Mouse (Mus musculus) layer of hippocampus, postnatal 10 days (tissue): ENCODE data around the gene Cpox. TPM values are rescaled to one million over a fixed set of nuclear protein-coding genes. Genes with fewer than 3 reads are reported as not detected.
A peak's percentile ranks its signal among the peaks of the same experiment; 100 is the strongest.

Experiments used
- DNase-seq, 2 experiments: peaks; one replicate each; pipeline ENCODE4 v3.0.0; 2021; ENCODE audit warnings: low spot score in 2 of 2
- total RNA-seq, 2 experiments: library from RNA; stranded (reverse); gene quantifications; 2 replicates each; pipeline ENCODE4 v1.2.3; 2021

The Cpox gene
- total RNA-seq, 2 experiments from 2014 or later: 34.1 to 35.2 TPM

DNA sequence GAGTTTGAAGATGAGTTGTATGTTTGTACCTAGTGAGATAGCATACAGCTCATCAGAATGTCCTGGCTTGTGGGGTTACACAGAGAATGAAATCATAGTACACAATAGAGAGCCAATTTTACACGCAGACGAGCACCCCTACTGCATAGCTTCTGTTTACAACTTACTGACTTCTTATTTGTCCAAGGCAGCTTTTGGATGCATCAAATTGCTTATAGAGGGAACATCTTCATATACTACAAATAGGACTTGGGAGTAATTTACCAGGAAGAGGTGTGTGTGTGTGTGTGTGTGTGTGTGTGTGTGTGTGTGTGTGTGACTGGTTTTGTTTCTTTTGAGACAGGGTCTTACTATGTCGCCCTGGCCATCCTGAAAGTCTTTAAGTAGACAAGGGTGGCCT, 1.5 kb upstream of the Cpox start:
- DNase-seq: no peak

GRCm38 (mm10) chr16:58669264-58669663, 828 bp upstream of the Cpox start:
- DNase-seq: no peak

DNA sequence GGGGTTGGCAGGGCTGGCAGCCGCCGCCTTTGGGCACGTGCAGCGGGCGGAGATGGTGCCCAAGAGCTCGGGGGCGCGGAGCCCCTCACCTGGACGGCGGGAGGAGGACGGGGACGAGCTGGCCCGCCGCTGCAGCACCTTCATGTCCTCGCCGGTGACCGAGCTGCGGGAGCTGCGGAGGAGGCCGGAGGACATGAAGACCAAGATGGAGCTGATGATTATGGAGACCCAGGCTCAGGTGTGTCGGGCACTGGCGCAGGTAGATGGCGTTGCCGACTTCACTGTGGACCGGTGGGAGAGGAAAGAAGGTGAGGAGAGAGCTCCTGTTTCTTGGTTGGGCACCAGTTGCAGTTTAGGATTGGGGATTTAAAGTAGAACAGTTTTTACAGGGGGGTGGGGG, 551 bp downstream of the Cpox start:
- no peak for DNase-seq

DNA sequence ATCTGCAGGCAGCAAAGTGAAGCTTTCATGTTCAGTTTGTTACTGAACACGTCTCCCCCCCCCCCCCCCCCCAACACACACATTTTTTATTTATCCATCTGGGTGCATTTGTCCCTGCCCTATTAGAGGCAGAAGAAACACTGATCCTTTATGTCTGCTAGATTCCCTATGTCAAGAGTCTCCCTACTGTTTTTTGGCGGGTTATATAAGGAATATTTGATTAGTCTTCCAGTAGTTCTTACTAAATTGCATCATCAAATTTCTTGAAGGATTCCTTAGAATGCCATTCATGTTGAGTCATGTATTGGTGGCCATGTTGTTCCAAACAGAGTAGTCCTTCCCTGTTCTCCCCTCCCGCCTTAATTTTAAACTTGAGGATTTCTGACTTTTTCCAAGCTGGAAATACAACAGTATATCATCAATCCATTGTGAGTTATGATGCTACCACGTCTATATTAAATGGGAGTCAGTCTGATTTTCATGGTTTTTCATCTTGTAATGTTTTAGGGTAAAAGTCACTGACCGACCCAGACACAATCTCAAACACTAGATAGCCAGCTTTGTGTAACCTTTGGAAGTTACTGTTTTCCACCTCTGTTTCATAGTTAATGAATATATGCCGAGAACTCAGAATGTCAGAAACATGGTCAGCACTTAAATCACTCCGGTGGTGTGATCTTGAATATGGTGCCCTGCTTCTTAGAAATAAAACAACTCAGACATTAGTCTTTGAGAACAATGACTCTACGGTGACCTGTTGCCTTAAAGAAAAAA, 1.3 kb downstream of the Cpox start:
- DNase-seq: no peak

DNA sequence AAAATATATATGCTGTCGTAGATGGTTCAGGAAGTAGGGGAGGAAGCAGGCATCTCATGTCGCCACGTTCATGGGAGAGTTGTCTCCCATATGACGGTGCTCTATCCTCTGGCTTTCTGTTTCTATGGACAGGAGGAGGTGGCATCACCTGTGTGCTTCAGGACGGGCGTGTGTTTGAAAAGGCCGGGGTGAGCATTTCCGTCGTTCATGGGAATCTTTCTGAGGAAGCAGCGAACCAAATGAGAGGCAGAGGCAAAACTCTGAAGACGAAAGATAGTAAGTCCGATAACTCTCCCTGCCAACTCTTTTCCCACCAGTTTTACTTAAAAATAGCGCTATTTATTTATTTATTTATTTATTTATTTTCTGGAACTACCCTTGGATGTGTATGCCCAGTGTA, 2.3 kb downstream of the Cpox start:
- no peak for DNase-seq

DNA sequence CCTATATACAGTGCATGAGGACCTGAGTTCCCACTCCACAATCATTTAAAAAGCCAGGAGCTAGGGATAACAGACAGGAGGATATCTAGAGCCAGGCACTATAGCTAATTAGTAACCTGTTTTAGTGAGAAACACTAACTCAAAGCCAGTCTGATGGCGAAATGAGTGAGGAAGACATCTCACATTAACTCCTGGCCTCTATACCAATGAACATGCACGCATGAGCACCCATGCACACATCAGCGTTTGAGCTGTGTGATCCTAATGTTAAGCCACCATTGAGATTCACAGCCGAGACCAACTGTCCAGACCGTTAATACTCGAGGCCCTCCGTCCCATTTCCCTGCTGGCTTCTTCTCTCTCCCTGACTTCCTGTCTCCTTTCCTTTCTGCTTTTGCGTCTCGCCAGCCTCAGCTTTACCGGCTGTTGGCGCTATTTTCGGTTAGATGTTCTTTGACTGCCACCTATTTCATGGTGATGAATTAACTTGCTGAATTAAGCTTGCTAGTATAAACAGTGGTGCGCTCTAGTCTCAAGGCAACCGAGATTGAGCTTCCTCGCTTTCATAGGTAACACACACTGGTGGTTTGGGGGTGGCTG, 3.8 kb downstream of the Cpox start:
- no peak for DNase-seq

DNA sequence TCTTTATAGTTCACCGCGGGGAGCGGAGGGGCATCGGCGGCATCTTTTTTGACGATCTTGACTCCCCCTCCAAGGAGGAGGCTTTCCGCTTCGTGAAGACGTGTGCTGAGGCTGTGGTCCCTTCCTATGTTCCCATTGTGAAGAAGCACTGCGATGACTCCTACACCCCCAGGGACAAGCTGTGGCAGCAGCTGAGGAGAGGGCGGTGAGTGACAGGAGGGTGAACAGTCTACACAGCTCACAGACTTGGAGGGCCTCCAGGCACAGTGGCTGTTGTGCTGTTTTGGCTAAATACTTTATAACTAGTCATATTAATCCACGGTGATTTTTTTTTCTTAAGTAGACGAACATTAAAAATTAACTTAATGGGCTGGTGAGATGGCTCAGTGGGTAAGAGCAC, 5.2 kb downstream of the Cpox start:
- peak; percentile 42 to 59 for DNase-seq

- DNase-seq: no peak
These were observed 6.1 kb downstream of the Cpox start for GRCm38 (mm10) chr16:58676156-58676555.

GRCm38 (mm10) chr16:58676633-58677032, 6.5 kb downstream of the Cpox start:
- no peak for DNase-seq

- no peak for DNase-seq
These were observed 7.4 kb downstream of the Cpox start for GRCm38 (mm10) chr16:58677491-58677890.

DNA sequence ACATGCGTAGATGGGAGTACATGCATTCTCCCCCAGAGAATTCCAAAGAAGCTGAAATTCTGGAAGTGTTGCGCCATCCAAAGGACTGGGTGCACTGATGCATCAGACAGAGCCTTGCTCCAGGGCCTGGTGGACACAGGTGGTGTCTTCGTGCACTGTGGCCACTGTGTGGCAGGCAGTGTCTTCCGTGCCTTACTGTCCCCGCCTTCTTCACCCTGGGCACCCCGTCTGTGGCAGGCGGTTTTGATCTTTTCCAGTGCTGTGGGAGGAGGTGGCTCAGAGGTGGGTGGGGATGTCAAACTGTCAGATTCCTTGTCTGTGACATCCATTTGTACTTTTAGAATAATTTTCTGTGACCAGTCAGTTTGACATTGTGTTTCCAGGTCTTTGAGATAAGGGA, 8.6 kb downstream of the Cpox start:
- DNase-seq: no peak

DNA sequence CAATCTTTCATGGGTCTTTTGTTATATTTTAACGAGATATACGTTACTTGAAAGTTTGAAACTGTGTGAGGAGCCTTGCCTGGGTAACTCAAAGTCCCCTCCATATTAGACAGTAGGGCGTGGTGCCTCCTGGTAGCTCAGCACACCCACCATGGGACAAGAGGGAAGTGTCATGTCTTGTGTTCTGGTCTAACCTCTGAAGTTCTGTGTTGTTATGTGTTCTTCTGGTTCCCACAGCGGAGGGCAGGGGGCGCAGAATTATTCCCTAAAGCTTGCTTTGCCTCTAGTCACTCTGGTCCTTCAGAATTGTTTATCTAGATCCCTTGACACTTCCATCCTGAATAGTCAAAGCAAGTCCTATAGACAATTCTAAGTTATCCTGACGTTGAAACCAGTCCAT, 12.0 kb downstream of the Cpox start:
- DNase-seq: no peak

DNA sequence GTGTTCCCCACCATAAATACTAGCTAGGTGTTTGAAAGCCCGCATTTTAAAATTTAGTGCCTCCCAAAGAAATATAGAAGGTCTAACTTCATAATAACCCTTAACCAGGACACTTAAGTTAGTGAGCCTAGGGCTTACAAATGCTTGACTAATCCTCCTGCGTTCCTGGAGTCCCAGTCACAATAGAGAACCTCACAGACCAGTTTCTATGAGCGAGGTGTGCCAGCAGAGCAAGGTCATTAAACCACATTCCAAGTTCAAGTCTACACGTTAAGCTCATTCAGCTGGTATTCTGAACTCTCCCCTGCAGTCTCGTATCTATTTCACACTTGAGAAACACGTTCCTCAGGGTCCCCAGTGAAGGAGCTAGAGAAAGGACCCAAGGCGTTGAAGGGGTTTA, 12.8 kb downstream of the Cpox start:
- DNase-seq: no peak

DNA sequence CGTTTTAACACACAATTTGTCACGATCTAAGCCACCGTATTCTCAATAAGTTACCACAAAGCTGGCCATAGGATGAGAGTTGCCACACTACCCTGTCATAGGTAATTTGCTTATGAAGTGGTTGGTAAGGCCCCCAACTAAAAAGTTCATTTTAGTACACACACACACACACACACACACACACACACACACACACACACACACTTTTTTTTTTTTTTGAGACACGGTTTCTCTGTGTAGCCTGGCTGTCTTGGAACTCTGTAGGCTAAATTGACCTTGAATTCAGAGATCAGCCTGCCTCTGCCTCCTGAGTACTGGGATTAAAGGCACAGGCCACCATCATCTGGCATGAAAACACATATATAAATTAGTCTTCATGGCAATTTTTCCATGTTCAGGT, 13.8 kb downstream of the Cpox start:
- no peak for DNase-seq

GRCm38 (mm10) chr16:58684537-58684936, 14.4 kb downstream of the Cpox start:
- no peak for DNase-seq

DNA sequence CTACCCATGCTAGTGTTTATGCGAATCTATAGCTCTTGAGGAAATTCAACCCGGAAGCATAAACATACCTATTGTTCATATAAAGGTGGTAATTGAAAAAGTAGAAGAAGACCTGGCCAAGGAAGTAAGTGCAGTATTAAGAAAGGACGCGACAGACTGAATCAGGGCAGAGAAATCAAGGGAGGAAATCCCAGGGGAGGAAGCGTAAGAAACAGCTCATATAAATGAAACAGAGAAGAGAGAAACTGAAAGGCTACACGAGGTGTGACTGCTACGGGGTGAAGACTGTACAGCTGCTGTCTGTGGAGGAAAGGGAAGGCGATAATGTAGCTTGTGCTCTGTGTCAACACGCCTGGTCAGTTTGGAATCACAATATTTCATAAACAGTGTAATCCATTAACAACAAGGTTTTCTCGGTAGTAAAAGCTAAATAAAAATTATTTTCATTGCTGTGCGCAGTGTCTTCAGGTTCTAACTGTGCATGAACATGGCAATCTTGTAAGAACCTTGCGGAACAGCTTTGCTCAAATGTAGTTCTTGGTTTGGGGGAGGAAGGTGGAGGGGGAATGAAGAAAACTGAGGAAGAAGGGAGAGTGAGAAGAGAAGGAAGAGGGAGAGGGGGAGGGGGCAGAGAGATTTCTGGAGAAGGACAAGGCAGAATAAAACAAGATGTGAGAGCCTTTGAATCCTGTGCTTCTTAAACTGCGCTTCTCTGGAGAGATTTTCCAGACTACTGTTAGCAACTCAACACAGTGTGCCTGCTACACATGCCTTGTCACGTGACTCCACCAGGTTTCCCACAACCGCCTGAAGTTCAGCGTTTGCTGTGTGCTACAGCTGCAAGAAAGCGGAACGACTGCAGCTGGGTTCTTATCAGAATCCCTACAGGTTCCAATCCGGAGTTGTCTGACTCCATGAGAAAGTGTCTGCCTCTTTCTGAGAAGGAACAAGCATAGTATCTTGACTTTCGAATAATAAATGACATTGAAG, 15.8 kb downstream of the Cpox start:
- no peak for DNase-seq

GRCm38 (mm10) chr16:58688534-58688933, 18.4 kb downstream of the Cpox start:
- DNase-seq: no peak

DNA sequence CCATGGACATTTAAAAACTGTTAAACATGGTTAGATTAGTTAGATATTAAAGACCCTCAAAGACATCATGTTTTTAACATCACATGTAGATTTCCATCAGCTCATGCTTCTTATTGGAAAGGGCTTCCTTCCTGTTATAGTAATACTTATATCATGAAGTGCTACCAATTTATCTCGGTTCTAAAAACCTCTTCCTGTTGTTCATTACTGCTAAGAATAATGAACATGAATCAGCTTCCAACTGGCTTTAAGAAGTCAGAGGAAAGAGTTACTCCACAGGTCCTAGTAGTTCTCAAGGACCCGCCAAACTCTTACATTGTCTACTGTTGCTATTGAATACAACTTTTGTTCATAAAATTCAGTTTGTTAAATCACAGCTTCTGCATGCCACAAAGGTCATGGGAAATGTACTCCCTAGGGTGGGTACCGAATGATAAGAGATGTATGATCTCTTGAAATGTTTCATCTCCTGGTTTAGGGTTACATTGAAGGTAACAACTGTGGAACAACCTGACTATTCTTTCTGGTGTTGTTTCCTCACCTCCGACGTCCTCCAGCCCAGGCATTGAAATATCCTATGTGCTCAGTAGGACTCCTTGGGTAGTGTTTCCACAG, 19.6 kb downstream of the Cpox start:
- no peak for DNase-seq

GRCm38 (mm10) chr16:58690322-58690732, 20.2 kb downstream of the Cpox start:
- no peak for DNase-seq

- no peak for DNase-seq
These were observed 24.0 kb downstream of the Cpox start for GRCm38 (mm10) chr16:58694091-58694490.

DNA sequence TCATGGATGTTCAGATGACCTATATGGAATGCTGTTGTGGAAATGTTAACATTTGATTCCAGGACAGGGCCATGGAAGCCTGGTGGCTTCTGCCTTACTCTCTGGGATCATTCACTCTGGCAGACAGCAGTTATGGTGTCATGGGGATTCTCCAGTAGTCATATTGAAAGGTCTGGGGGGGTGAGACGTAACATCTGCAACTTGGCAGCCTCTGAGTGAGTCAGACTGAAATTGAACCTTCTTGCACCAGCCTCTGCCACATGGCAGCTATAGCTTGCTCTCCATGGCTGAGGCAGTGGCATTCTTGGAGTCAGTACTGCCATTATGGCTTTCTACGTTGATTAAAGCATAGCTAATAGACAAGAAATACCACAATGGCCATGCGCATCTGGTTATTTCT, 26.7 kb downstream of the Cpox start:
- no peak for DNase-seq
